Mouse (Mus musculus) midbrain, embryonic 13.5 days (tissue): ENCODE results near the gene Cyp4a31. TPM values are rescaled to one million over a fixed set of nuclear protein-coding genes. Genes with fewer than 3 reads are reported as not detected.
"Not testable (repeated sequence)": the region's sequence is repeated elsewhere in the genome, so short reads cannot be mapped to it uniquely, and the experiment has no call there.

Experiments
- ATAC-seq: fragments of 200-750 bp; cut with Nextera tagmentation; 2 replicates; pipeline ENCODE4 v1.8.0; 2017; ENCODE audit warnings: mild to moderate bottlenecking, moderate TSS enrichment, moderate library complexity
- H3K27ac ChIP-seq: fragments of 300-500 bp; sonication (generic); 2 replicates; pipeline ENCODE4 v1.5.1; 2015; ENCODE audit warnings: inconsistent platforms, mild to moderate bottlenecking, moderate library complexity
- H3K27me3 ChIP-seq: fragments of 300-500 bp; sonication (generic); 2 replicates; pipeline ENCODE4 v1.6.1; 2015; ENCODE audit warnings: mild to moderate bottlenecking, inconsistent platforms
- H3K36me3 ChIP-seq: fragments of 300-500 bp; sonication (generic); 2 replicates; pipeline ENCODE4 v1.6.1; 2015; ENCODE audit warnings: mild to moderate bottlenecking, inconsistent platforms
- H3K4me1 ChIP-seq: fragments of 300-500 bp; sonication (generic); replicated peaks from 2 replicates; pipeline ENCODE4 v1.6.1; 2015; ENCODE audit warnings: inconsistent platforms
- H3K4me2 ChIP-seq: fragments of 300-500 bp; sonication (generic); replicated peaks from 2 replicates; pipeline ENCODE4 v1.6.1; 2015; ENCODE audit warnings: moderate library complexity, mild to moderate bottlenecking, inconsistent platforms
- H3K4me3 ChIP-seq: fragments of 300-500 bp; sonication (generic); replicated peaks from 2 replicates; pipeline ENCODE4 v1.5.1; 2015; ENCODE audit warnings: mild to moderate bottlenecking, inconsistent platforms
- H3K9ac ChIP-seq: fragments of 300-500 bp; sonication (generic); replicated peaks from 2 replicates; pipeline ENCODE4 v1.6.1; 2015; ENCODE audit warnings: mild to moderate bottlenecking, inconsistent platforms
- H3K9me3 ChIP-seq: fragments of 300-500 bp; sonication (generic); 2 replicates; pipeline ENCODE4 v1.6.1; 2016; ENCODE audit warnings: mild to moderate bottlenecking, inconsistent platforms
- WGBS: fragments of 180-500 bp; shearing (Covaris S2); methylation state at CpG from one replicate; pipeline ENCODE4 v1.1.7; 2015; 5-methylcytosine and 5-hydroxymethylcytosine counted together
- polyA plus RNA-seq: library from polyadenylated mRNA; unstranded; fragments of >200 nt; fragmentation: Nextera tagmentation; extraction: Ambion mirVana; gene quantifications from 2 replicates; pipeline ENCODE4 v1.2.1, GENCODE M21; 2015

The Cyp4a31 gene
- polyA plus RNA-seq = not detected in 2 replicates

GRCm38 (mm10) chr4:115563401-115563800 lies at the start of gene Cyp4a31:
Cyp4a31 (plus strand) TSS chr4:115563649.
- Histone ChIP-seq H3K4me3 (no peak within 1 kb of the TSS), H3K27me3 (no peaks in the 10 kb centered on the region), H3K27ac (no peak within 1 kb of the TSS), H3K4me2 (no peak within 1 kb of the TSS), H3K9ac (no peak within 1 kb of the TSS), H3K36me3 (no peaks in the 10 kb centered on the region), H3K9me3 (no peaks in the 10 kb centered on the region), H3K4me1 (no peaks in the 10 kb centered on the region)
- 84% methylated on average over 3 of the region's 3 CpGs for WGBS
- ATAC-seq = no peak

- not testable (repeated sequence) for H3K4me1 ChIP-seq, H3K4me3 ChIP-seq, H3K9ac ChIP-seq, H3K4me2 ChIP-seq, H3K36me3 ChIP-seq, H3K27me3 ChIP-seq, ATAC-seq, H3K9me3 ChIP-seq, H3K27ac ChIP-seq
These were observed 49.5 kb upstream of the Cyp4a31 start for GRCm38 (mm10) chr4:115513964-115514363.

- 88% methylated on average over 5 of the region's 5 CpGs for WGBS
- H3K36me3 ChIP-seq, H3K9me3 ChIP-seq, H3K27ac ChIP-seq, H3K4me3 ChIP-seq, H3K4me1 ChIP-seq, H3K4me2 ChIP-seq, H3K9ac ChIP-seq, H3K27me3 ChIP-seq, ATAC-seq: not testable (repeated sequence)
These were observed 45.4 kb upstream of the Cyp4a31 start, which contains the start of gene Cyp4a10 for GRCm38 (mm10) chr4:115518000-115518399. Cyp4a10 (plus strand) TSS chr4:115518264.

GRCm38 (mm10) chr4:115519444-115519843 lies 44.0 kb upstream of the Cyp4a31 start:
- ATAC-seq = no peak
- WGBS = 80% methylated on average over 4 of the region's 4 CpGs
- H3K4me2 ChIP-seq = no peak overlapping the region
- no peaks in the 10 kb centered on the region for H3K9me3 ChIP-seq
- H3K27me3 ChIP-seq = no peaks in the 10 kb centered on the region
- H3K27ac ChIP-seq = no peak overlapping the region
- no peaks in the 10 kb centered on the region for H3K36me3 ChIP-seq
- H3K9ac ChIP-seq = no peak overlapping the region
- no peak overlapping the region for H3K4me3 ChIP-seq
- H3K4me1 ChIP-seq = no peaks in the 10 kb centered on the region

- no peak overlapping the region for H3K4me3 ChIP-seq
- no peaks in the 10 kb centered on the region for H3K36me3 ChIP-seq
- ATAC-seq = no peak
- H3K4me2 ChIP-seq = no peak overlapping the region
- no peaks in the 10 kb centered on the region for H3K27me3 ChIP-seq
- no peak overlapping the region for H3K27ac ChIP-seq
- no peaks in the 10 kb centered on the region for H3K9me3 ChIP-seq
- no peak overlapping the region for H3K9ac ChIP-seq
- H3K4me1 ChIP-seq = no peaks in the 10 kb centered on the region
- 100% methylated on average over 2 of the region's 2 CpGs for WGBS
These were observed 41.7 kb upstream of the Cyp4a31 start for GRCm38 (mm10) chr4:115521766-115522165.

GRCm38 (mm10) chr4:115545101-115545500 lies 18.3 kb upstream of the Cyp4a31 start:
- H3K4me3 ChIP-seq = no peak overlapping the region
- no peak overlapping the region for H3K4me2 ChIP-seq
- 17% methylated on average over 1 of the region's 1 CpGs for WGBS
- no peak for ATAC-seq
- no peaks in the 10 kb centered on the region for H3K4me1 ChIP-seq
- H3K27me3 ChIP-seq = no peaks in the 10 kb centered on the region
- H3K27ac ChIP-seq = no peak overlapping the region
- H3K9me3 ChIP-seq = no peaks in the 10 kb centered on the region
- H3K36me3 ChIP-seq = no peaks in the 10 kb centered on the region
- no peak overlapping the region for H3K9ac ChIP-seq

GRCm38 (mm10) chr4:115546141-115546828 lies 17.2 kb upstream of the Cyp4a31 start:
- WGBS = 88% methylated on average over 2 of the region's 2 CpGs
- H3K4me3 ChIP-seq = no peak overlapping the region
- H3K27me3 ChIP-seq = no peaks in the 10 kb centered on the region
- no peaks in the 10 kb centered on the region for H3K9me3 ChIP-seq
- no peak overlapping the region for H3K4me2 ChIP-seq
- no peak overlapping the region for H3K27ac ChIP-seq
- no peak for ATAC-seq
- no peaks in the 10 kb centered on the region for H3K4me1 ChIP-seq
- H3K9ac ChIP-seq = no peak overlapping the region
- no peaks in the 10 kb centered on the region for H3K36me3 ChIP-seq

GRCm38 (mm10) chr4:115552726-115553125 lies 10.7 kb upstream of the Cyp4a31 start:
- 92% methylated on average over 3 of the region's 3 CpGs for WGBS
- H3K9me3 ChIP-seq = no peaks in the 10 kb centered on the region
- H3K36me3 ChIP-seq = no peaks in the 10 kb centered on the region
- H3K4me2 ChIP-seq = no peak overlapping the region
- H3K27ac ChIP-seq = no peak overlapping the region
- no peak overlapping the region for H3K4me3 ChIP-seq
- H3K9ac ChIP-seq = no peak overlapping the region
- no peaks in the 10 kb centered on the region for H3K27me3 ChIP-seq
- no peak for ATAC-seq
- no peaks in the 10 kb centered on the region for H3K4me1 ChIP-seq

GRCm38 (mm10) chr4:115555513-115555912 lies 7.9 kb upstream of the Cyp4a31 start:
- H3K27me3 ChIP-seq = no peaks in the 10 kb centered on the region
- no peaks in the 10 kb centered on the region for H3K4me1 ChIP-seq
- H3K9me3 ChIP-seq = no peaks in the 10 kb centered on the region
- no peak for ATAC-seq
- H3K4me2 ChIP-seq = no peak overlapping the region
- H3K27ac ChIP-seq = no peak overlapping the region
- no peak overlapping the region for H3K4me3 ChIP-seq
- no peak overlapping the region for H3K9ac ChIP-seq
- H3K36me3 ChIP-seq = no peaks in the 10 kb centered on the region
- WGBS = 59% methylated on average over 2 of the region's 2 CpGs

- Histone ChIP-seq H3K4me2 (no peak overlapping the region), H3K9ac (no peak overlapping the region), H3K4me3 (no peak overlapping the region), H3K27ac (no peak overlapping the region), H3K9me3 (no peaks in the 10 kb centered on the region), H3K4me1 (no peaks in the 10 kb centered on the region), H3K36me3 (no peaks in the 10 kb centered on the region), H3K27me3 (no peaks in the 10 kb centered on the region)
- no peak for ATAC-seq
- WGBS = 49% methylated on average over 4 of the region's 4 CpGs
These were observed 5.4 kb upstream of the Cyp4a31 start for GRCm38 (mm10) chr4:115557861-115558561.

- H3K4me2 ChIP-seq, H3K9me3 ChIP-seq, ATAC-seq, H3K36me3 ChIP-seq, H3K4me1 ChIP-seq, H3K27ac ChIP-seq, H3K9ac ChIP-seq, H3K4me3 ChIP-seq, H3K27me3 ChIP-seq: not testable (repeated sequence)
- WGBS = 60% methylated on average over 5 of the region's 5 CpGs
These were observed 2.2 kb upstream of the Cyp4a31 start for GRCm38 (mm10) chr4:115561236-115561635.

- H3K27ac ChIP-seq, H3K9ac ChIP-seq, H3K27me3 ChIP-seq, ATAC-seq, H3K36me3 ChIP-seq, H3K4me1 ChIP-seq, H3K4me3 ChIP-seq, H3K4me2 ChIP-seq, H3K9me3 ChIP-seq: not testable (repeated sequence)
- 87% methylated on average over 6 of the region's 6 CpGs for WGBS
These were observed 1.2 kb downstream of the Cyp4a31 start for GRCm38 (mm10) chr4:115564469-115565225.
